Mouse (Mus musculus): ENCODE measurements around the gene Fcrlb.

GRCm38 (mm10) chr1:170871402-170871801 lies 41.3 kb downstream of the Fcrlb start:
- TF ChIP-seq CTCF (IDR thresholded peaks at IDR 0.05) (no peak), EP300 (IDR thresholded peaks at IDR 0.05) (no peak)
